Mouse (Mus musculus) intestine, embryonic 15.5 days (tissue): ENCODE data around the gene Igsf23. TPM values are rescaled to one million over a fixed set of nuclear protein-coding genes. Genes with fewer than 3 reads are reported as not detected.

Experiments
- ATAC-seq: fragments of 200-750 bp; cut with Nextera tagmentation; 2 replicates; pipeline ENCODE4 v1.8.0; 2017; ENCODE audit warnings: moderate TSS enrichment, moderate library complexity
- H3K27ac ChIP-seq: fragments of 300-500 bp; sonication (generic); 2 replicates; pipeline ENCODE4 v1.5.1; 2015; ENCODE audit warnings: mild to moderate bottlenecking, inconsistent platforms
- H3K27me3 ChIP-seq: fragments of 300-500 bp; sonication (generic); replicated peaks from 2 replicates; pipeline ENCODE4 v1.6.1; 2015; ENCODE audit warnings: inconsistent platforms
- H3K36me3 ChIP-seq: fragments of 300-500 bp; sonication (generic); 2 replicates; pipeline ENCODE4 v1.6.1; 2015; ENCODE audit warnings: inconsistent platforms
- H3K4me1 ChIP-seq: fragments of 300-500 bp; sonication (generic); replicated peaks from 2 replicates; pipeline ENCODE4 v1.6.1; 2015; ENCODE audit warnings: inconsistent platforms
- H3K4me2 ChIP-seq: fragments of 300-500 bp; sonication (generic); replicated peaks from 2 replicates; pipeline ENCODE4 v1.6.1; 2015; ENCODE audit warnings: mild to moderate bottlenecking, inconsistent platforms
- H3K4me3 ChIP-seq: fragments of 300-500 bp; sonication (generic); replicated peaks from 2 replicates; pipeline ENCODE4 v1.5.1; 2015; ENCODE audit warnings: inconsistent platforms
- H3K9ac ChIP-seq: fragments of 300-500 bp; sonication (generic); 2 replicates; pipeline ENCODE4 v1.6.1; 2015; ENCODE audit warnings: inconsistent platforms
- H3K9me3 ChIP-seq: fragments of 300-500 bp; sonication (generic); 2 replicates; pipeline ENCODE4 v1.6.1; 2016; ENCODE audit warnings: inconsistent platforms
- WGBS: fragments of 180-500 bp; shearing (Covaris S2); methylation state at CpG from one replicate; pipeline ENCODE4 v1.1.7; 2015; 5-methylcytosine and 5-hydroxymethylcytosine counted together
- polyA plus RNA-seq: library from polyadenylated mRNA; unstranded; fragments of >200 nt; fragmentation: Nextera tagmentation; extraction: Ambion mirVana; gene quantifications from 2 replicates; pipeline ENCODE4 v1.2.1, GENCODE M21; 2015

Gene Igsf23
- polyA plus RNA-seq, 1 experiment from 2014 or later: 8.0 TPM

DNA sequence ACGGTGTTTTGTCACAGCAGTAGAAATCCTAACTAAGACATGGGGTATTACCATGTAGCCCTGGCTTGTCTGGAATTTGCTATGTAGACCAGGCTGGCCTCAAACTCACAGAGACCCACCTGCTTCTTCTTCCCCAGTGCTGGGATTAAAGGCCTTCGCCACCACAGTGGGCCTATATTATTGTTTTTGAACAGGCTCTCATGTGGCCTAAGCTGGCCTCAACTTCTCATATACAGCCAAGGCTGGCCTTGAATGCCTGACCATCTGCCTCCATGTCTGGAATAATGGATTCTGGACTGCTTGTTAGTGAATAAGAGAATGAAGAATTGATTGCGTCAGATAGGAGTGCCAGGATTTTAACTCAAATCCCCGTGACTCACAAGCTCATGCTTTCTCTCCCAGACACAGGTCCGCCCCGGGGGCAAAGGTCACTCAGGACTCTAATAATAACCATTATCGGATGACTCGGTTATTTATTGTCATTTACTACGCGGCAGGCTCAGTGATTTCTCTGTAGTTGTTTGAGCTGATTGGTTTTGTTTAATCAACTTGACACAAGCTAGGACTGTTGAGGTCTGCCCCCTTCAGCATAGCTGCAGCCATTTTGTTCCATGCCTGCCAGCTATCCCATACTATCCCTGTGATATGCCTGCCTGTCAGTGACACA lies 1.9 kb upstream of the Igsf23 start:
- 0 out of 2 replicates have a peak overlapping the region, but pooled peaks have one; percentile 22 for H3K27ac ChIP-seq
- 52% methylated on average over 10 of the region's 10 CpGs for WGBS
- peaks cover 15% of the 10 kb centered on the region; the same call in 1 of the 2 replicates for H3K4me1 ChIP-seq
- no peaks in the 10 kb centered on the region for H3K36me3 ChIP-seq
- no peaks in the 10 kb centered on the region for H3K27me3 ChIP-seq
- no peak overlapping the region for H3K4me3 ChIP-seq
- peak; percentile 70 for ATAC-seq
- no peaks in the 10 kb centered on the region for H3K9me3 ChIP-seq
- H3K4me2 ChIP-seq: no peak overlapping the region
- H3K9ac ChIP-seq: no peak overlapping the region

DNA sequence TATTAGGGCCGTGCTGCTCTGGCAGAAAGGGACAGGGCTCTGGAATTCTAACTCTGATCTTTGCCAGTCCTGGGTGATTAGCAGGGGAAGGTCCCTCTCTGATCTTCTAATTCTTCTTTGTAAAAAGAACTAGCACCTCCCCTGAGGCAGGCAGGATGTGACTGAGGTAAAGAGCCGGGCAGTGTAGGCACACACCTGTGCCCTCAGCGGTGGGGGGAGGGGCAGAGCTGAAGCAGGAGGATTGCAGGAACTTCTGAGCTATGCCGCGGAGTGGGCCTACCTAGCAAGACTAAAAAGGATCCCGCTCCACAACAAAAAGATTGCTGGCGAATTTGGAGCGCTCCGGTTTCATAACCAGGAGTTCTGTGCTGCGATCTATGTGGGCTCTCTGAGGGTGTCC lies 560 bp downstream of the Igsf23 start:
- Histone ChIP-seq H3K4me2 (0 out of 2 replicates have a peak overlapping the region, but pooled peaks have one; percentile 30), H3K9me3 (no peaks in the 10 kb centered on the region), H3K9ac (no peak overlapping the region), H3K27ac (no peak overlapping the region), H3K4me1 (peaks cover 15% of the 10 kb centered on the region; the same call in 1 of the 2 replicates), H3K4me3 (no peak overlapping the region), H3K36me3 (no peaks in the 10 kb centered on the region), H3K27me3 (no peaks in the 10 kb centered on the region)
- ATAC-seq: peak; percentile 32; the same call in 1 of the 2 replicates
- 48% methylated on average over 10 of the region's 10 CpGs for WGBS

DNA sequence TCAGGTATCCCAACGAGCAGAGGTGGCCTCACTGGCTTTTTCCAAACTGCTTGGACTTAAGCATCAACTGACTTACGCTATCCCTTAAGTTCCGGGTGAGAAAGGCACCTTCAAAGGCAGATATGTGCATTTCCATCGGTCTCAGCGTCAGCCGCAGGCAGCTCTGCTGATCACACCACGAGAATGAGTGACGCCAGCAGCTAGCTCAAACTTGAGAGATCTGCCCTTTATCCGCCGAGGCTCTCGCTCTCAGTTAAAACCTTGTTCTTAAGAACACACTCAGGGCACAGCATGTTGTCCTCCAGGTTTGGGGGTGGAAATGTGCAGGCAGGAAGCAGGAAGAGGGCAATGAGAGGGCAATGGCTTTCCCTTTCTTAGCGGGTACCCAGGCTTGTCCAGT lies 1.6 kb downstream of the Igsf23 start:
- Histone ChIP-seq H3K9ac (no peak overlapping the region), H3K4me3 (no peak overlapping the region), H3K4me2 (no peak overlapping the region), H3K36me3 (no peaks in the 10 kb centered on the region), H3K4me1 (peaks cover 15% of the 10 kb centered on the region; the same call in 1 of the 2 replicates), H3K9me3 (no peaks in the 10 kb centered on the region), H3K27ac (no peak overlapping the region), H3K27me3 (no peaks in the 10 kb centered on the region)
- no peak for ATAC-seq
- 80% methylated on average over 12 of the region's 12 CpGs for WGBS

DNA sequence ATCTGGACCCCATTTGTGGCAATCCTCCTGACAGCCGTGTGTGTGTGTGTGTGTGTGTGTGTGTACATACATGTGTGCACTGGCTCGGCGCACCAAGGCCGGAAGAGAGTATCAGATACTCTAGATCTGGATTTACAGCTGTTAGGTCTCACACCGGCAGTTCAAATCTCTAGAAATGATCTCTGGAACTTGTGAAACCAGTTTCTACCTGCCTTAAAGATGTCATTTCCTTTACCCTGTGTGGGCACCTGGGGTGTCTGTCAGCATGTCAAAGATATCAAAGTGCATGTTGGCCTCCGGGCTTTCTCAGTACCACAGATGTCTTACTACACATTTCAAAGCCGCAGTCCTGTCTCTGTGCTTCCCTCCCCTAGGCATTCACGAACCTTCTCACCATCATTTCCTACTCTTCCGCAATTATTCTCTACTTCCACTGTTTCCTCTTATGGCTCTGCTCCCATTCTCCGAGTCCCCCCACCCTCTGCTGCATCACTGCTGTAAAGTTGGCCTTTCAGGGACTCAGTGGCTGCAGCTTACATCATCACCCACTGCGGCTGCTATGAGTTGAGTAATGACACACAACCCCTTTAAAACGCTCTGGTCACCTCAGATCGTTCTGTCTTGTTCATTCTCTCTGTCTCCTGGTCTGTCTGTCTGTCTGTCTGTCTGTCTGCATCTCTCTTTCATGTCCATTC lies 4.6 kb downstream of the Igsf23 start:
- Histone ChIP-seq H3K36me3 (no peaks in the 10 kb centered on the region), H3K27me3 (no peaks in the 10 kb centered on the region), H3K4me2 (no peak overlapping the region), H3K4me1 (0 out of 2 replicates have a peak, but pooled peaks cover 3% of the 10 kb centered on the region), H3K4me3 (no peak overlapping the region), H3K9ac (no peak overlapping the region), H3K27ac (no peak overlapping the region), H3K9me3 (no peaks in the 10 kb centered on the region)
- 63% methylated on average over 13 of the region's 13 CpGs for WGBS
- ATAC-seq: peak; percentile 64

DNA sequence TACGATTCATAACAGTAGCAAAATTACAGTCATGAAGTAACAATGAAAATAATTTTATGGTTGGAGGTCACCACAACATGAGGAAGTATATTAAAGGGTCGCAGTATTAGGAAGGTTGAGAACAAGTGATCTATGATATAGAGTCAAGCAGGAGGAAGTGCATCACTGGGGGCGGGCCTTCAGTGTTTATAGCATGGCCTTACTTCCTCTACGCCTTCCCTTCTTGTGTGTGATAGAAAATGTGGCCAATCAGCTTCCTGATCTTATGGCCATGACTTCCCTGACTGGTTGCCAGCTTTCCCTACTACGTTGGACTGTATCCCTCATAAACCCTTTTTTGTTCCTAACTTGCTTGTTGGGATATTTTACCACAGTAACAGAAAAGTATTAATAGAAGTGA lies 5.4 kb downstream of the Igsf23 start:
- Histone ChIP-seq H3K36me3 (no peaks in the 10 kb centered on the region), H3K4me1 (no peaks in the 10 kb centered on the region), H3K27ac (no peak overlapping the region), H3K4me3 (no peak overlapping the region), H3K9me3 (no peaks in the 10 kb centered on the region), H3K4me2 (no peak overlapping the region), H3K27me3 (no peaks in the 10 kb centered on the region), H3K9ac (no peak overlapping the region)
- ATAC-seq: no peak
- 91% methylated on average over 5 of the region's 5 CpGs for WGBS

DNA sequence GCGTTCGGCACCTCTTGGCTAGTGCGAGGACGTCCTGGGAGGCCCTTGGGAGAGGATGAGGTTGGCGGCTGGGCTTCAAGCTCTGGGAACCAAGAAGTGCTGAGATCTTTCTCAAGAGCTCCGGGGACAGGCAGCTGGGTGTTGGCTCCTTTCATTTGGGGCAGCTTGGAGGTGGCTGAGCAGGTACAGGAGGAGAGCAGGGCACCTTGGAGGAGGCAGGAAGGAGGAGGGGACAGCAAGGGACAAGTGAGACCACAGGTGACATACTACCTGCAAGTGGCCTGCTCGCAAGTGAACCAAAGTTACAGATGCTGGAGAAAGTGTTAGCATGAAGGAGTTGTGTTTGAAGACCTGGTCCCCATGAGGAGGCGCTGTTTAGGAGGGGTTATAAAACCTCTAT lies 5.8 kb downstream of the Igsf23 start:
- H3K36me3 ChIP-seq: no peaks in the 10 kb centered on the region
- no peaks in the 10 kb centered on the region for H3K27me3 ChIP-seq
- H3K9me3 ChIP-seq: no peaks in the 10 kb centered on the region
- no peak overlapping the region for H3K27ac ChIP-seq
- no peak overlapping the region for H3K4me2 ChIP-seq
- no peak for ATAC-seq
- 91% methylated on average over 8 of the region's 8 CpGs for WGBS
- no peak overlapping the region for H3K9ac ChIP-seq
- H3K4me1 ChIP-seq: 0 out of 2 replicates have a peak, but pooled peaks cover 2% of the 10 kb centered on the region
- H3K4me3 ChIP-seq: no peak overlapping the region

DNA sequence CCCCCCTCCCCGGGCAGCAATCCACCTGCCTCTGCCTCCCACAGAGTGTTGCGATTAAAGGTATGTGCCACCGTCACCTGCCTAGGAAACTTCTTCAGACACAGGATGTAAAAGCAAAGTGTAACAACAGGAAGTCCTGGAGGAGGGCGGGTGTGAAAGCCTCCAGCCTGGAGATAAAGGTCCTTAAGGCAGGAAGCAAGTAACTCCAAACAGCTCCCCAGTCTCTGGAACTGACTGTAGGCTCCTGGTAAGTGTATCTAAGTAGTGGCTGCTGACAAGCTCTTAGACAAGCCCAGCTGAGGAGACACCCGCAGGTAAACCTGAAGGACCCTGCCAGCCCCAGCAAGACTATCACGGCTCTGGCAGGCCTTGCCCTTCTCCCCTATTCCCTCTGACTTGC lies 10.3 kb downstream of the Igsf23 start:
- Histone ChIP-seq H3K9me3 (no peaks in the 10 kb centered on the region), H3K4me1 (0 out of 2 replicates have a peak, but pooled peaks cover 3% of the 10 kb centered on the region), H3K4me2 (0 out of 2 replicates have a peak overlapping the region, but pooled peaks have one; percentile 22), H3K27ac (no peak overlapping the region; the same call in 1 of the 2 replicates), H3K27me3 (no peaks in the 10 kb centered on the region), H3K9ac (no peak overlapping the region), H3K4me3 (no peak overlapping the region), H3K36me3 (no peaks in the 10 kb centered on the region)
- peak; percentile 23; the same call in 1 of the 2 replicates for ATAC-seq
- 17% methylated on average over 6 of the region's 6 CpGs for WGBS

DNA sequence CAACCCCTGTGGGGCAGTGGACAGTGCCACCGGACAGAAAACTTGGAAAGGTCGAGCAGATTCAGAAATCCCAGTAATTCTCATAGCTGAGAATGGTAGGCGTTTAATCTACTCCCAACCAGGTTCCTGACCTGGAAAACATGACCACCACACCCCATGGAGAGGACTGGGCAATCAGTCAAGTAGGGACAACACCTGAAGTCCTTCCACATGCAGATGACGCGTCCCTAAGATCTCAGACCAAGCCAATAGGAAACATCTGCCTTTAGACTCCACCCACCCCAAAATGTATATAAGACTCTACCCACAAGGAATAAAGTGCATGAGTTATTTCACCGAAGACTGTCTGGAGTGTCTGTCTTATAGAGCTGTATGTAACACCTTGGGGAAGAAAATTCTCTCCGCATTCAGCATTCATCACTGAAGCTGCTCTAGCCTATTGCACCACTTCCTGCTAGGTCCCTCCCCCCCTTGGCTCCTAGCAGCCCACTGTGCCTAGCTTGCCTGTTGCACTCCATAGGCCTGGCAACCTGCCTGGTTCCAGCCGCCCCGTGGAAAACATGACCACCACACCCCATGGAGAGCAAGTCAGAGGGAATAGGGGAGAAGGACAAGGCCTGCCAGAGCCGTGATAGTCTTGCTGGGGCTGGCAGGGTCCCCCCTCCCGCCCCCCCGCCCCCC lies 10.9 kb downstream of the Igsf23 start:
- Histone ChIP-seq H3K4me1 (0 out of 2 replicates have a peak, but pooled peaks cover 3% of the 10 kb centered on the region), H3K9me3 (no peaks in the 10 kb centered on the region), H3K27me3 (no peaks in the 10 kb centered on the region), H3K36me3 (no peaks in the 10 kb centered on the region), H3K4me3 (no peak overlapping the region), H3K4me2 (no peak overlapping the region), H3K27ac (no peak overlapping the region), H3K9ac (no peak overlapping the region)
- 53% methylated on average over 11 of the region's 12 CpGs for WGBS
- ATAC-seq: peak; percentile 54

DNA sequence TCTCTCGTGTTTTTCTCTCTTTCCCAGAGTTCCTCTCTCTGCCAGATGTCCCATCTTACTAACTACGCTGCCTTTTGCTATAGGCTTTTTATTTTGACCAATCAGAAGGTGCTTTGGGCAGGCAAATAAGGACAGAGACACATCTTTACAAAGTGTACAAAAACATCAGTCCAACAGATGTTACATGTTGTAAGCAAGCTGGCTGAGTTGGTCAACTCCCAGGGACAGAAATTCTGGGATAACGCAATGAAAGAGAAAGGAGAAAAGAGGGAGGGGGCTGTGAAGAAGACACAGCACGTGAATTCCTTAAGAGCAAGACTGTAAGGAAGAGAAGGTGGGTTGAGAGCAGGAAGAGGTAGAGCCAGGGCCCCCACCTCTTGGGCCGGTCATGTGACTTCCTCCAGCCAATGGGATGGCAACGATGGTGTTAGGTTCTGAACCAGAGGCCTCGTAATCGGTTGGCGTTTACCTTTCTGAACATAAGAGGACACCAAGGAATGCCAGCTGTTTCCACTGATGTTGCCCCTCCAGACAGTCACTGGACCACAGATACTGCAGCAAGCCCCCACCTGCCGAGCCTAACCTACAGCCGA lies 13.2 kb downstream of the Igsf23 start:
- Histone ChIP-seq H3K9me3 (no peaks in the 10 kb centered on the region), H3K4me3 (no peak overlapping the region), H3K4me1 (0 out of 2 replicates have a peak, but pooled peaks cover 3% of the 10 kb centered on the region), H3K27ac (no peak overlapping the region), H3K9ac (no peak overlapping the region), H3K27me3 (no peaks in the 10 kb centered on the region; the same call in 1 of the 2 replicates), H3K36me3 (no peaks in the 10 kb centered on the region), H3K4me2 (no peak overlapping the region)
- WGBS: 76% methylated on average over 11 of the region's 11 CpGs
- ATAC-seq: no peak

DNA sequence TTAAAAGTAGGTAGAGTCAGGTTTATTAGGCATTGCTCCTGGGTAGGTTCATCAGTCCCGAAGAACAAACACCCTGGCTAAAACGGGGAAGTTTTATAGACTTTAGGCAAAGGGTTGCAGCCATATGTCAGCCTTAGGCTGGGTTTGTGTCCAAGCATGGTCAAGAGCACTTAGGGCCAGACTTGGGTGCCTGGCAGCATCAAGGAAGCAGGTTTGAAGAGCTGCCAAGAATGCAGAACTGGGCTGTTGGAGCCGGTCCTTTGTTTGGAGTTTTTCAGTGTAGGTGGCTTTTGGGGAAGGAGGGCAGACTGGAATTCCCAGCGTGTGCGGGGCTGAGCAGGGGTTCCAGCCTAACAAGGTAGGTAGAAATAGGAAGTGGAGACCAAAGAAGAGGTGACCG lies 14.6 kb downstream of the Igsf23 start:
- WGBS: 73% methylated on average over 6 of the region's 6 CpGs
- no peak for ATAC-seq
- no peak overlapping the region for H3K27ac ChIP-seq

DNA sequence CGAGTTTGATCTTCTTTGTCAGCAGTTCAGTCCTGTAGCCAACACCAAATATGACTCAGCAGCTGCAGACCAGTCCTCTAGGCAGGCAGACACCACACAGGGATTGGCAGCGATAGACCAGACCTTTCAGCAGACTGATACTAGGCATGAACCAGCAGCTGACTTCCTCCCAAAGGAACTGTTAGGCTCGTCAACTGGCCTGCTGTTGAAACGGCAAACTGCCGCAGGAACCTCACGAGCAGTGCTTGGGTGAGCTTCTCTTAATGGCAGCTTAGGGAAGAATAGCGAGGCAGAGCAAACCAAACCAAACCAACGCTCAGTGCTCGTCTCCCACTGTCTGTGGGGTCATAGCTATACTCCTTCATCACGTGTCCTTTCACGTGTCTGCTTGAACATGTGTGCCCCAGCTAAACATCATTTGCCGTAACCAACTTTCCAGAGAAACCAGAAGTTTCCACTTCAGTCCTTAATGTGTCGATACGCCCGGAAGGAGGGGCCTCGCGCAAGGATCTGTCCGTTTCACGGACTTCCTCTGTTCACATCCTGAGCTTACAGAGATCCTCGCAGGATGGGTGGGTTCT lies 15.3 kb downstream of the Igsf23 start:
- 72% methylated on average over 20 of the region's 20 CpGs for WGBS

More for the DNA sequence above, 14.6 kb downstream of the Igsf23 start:
- H3K27me3 ChIP-seq: no peaks in the 10 kb centered on the region; the same call in 1 of the 2 replicates
- 0 out of 2 replicates have a peak, but pooled peaks cover 3% of the 10 kb centered on the region for H3K4me1 ChIP-seq
- no peaks in the 10 kb centered on the region for H3K9me3 ChIP-seq
- no peaks in the 10 kb centered on the region for H3K36me3 ChIP-seq
- H3K4me2 ChIP-seq: no peak overlapping the region
- no peak overlapping the region for H3K4me3 ChIP-seq
- H3K9ac ChIP-seq: no peak overlapping the region

More for the DNA sequence above, 15.3 kb downstream of the Igsf23 start:
- Histone ChIP-seq H3K36me3 (no peaks in the 10 kb centered on the region), H3K27me3 (no peaks in the 10 kb centered on the region; the same call in 1 of the 2 replicates), H3K4me1 (0 out of 2 replicates have a peak, but pooled peaks cover 3% of the 10 kb centered on the region), H3K4me3 (no peak overlapping the region), H3K27ac (no peak overlapping the region), H3K9me3 (no peaks in the 10 kb centered on the region), H3K4me2 (no peak overlapping the region), H3K9ac (no peak overlapping the region)
- ATAC-seq: no peak
